Mouse (Mus musculus): ENCODE data around the gene Olfr1474. TPM values are rescaled to one million over a fixed set of nuclear protein-coding genes. Genes with fewer than 3 reads are reported as not detected.
"Not testable (repeated sequence)": the region's sequence is repeated elsewhere in the genome, so short reads cannot be mapped to it uniquely, and the experiment has no call there.

The Olfr1474 gene
- total RNA-seq (2022), result not detected

- not testable (repeated sequence) for DNase-seq (ENCODE audit: low spot score in 2 of 2)
Measured at GRCm38 (mm10) chr19:13469265-13469664, at the start of gene Olfr1474. TSS of gene Olfr1474 (plus strand) at chr19:13469565.

GRCm38 (mm10) chr19:13443109-13443508 lies 26.3 kb upstream of the Olfr1474 start, which contains the start of gene Olfr1471:
TSS of gene Olfr1471 (plus strand) at chr19:13443409.
- DNase-seq (ENCODE audit: low spot score in 2 of 2), result not testable (repeated sequence)

- no peak for DNase-seq (ENCODE audit: low spot score in 2 of 2)
Measured at GRCm38 (mm10) chr19:13455986-13456385, 13.4 kb upstream of the Olfr1474 start, which contains the start of gene Olfr1472. TSS of gene Olfr1472 (minus strand) at chr19:13456086.

- DNase-seq (ENCODE audit: low spot score in 2 of 2), result no peak
Measured at GRCm38 (mm10) chr19:13480096-13480495, 10.7 kb downstream of the Olfr1474 start, which contains the start of gene Olfr1475. TSS of gene Olfr1475 (minus strand) at chr19:13480196.

GRCm38 (mm10) chr19:13500246-13500645 lies 30.9 kb downstream of the Olfr1474 start, which contains the start of gene Olfr1477:
TSS of gene Olfr1477 (plus strand) at chr19:13500546.
- no peak for DNase-seq (ENCODE audit: low spot score in 2 of 2)

Other genes starting within 250 kb of the Olfr1474 start
- gene Olfr1463, start 238.2 kb upstream of the Olfr1474 start, total RNA-seq (2022), result not detected
- not detected for gene Olfr1465, start 154.0 kb upstream of the Olfr1474 start, total RNA-seq (2022)
- not detected for gene Olfr1466, start 130.7 kb upstream of the Olfr1474 start, total RNA-seq (2022)
- gene Olfr1467, start 107.3 kb upstream of the Olfr1474 start, total RNA-seq (2022), result not detected
- gene Olfr1469, start 61.7 kb upstream of the Olfr1474 start, total RNA-seq (2022), result not detected
- gene Olfr1471, start 26.2 kb upstream of the Olfr1474 start, total RNA-seq (2022), result not detected
- gene Olfr1472, start 13.5 kb upstream of the Olfr1474 start, total RNA-seq (2022), result not detected
- gene Olfr1475, start 10.6 kb downstream of the Olfr1474 start, total RNA-seq (2022), result not detected
- gene Olfr1477, start 31.0 kb downstream of the Olfr1474 start, total RNA-seq (2022), result not detected
- gene Olfr1480, start 58.3 kb downstream of the Olfr1474 start, total RNA-seq (2022), result not detected
- not detected for gene Olfr1484, start 113.9 kb downstream of the Olfr1474 start, total RNA-seq (2022)
- not detected for gene Olfr1487, start 147.8 kb downstream of the Olfr1474 start, total RNA-seq (2022)
- not detected for gene Olfr1489, start 162.1 kb downstream of the Olfr1474 start, total RNA-seq (2022)
- not detected for gene Olfr1490, start 181.5 kb downstream of the Olfr1474 start, total RNA-seq (2022)
- not detected for gene Olfr1491, start 227.7 kb downstream of the Olfr1474 start, total RNA-seq (2022)

Measured in left cerebral cortex, adult 8-10 months (tissue).